Mouse (Mus musculus): ENCODE results near the gene Ggact.

Ggact gene

GRCm38 (mm10) chr14:122865462-122866129 is 48.0 kb downstream of the Ggact start:
- DNase-seq = no peak

DNA sequence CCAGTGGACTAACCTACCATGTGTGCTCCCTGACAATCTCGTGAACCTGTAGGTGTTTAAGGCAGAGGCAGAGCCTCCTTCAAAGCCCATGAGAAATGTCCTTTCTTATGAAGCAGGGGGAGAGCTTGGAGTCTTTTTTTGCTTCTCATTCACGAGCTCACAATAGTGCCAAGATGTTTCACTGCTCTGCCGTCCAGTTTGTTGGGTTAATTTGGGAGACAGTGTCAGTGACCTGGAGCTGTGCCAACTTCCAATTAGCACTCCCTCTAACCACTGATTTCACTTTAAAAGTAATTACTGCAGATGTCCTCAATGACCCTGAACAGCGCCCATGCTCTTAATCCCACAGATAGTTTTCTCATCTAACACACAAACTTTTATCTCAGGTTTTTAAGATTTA is 50.9 kb downstream of the Ggact start:
- no peak for DNase-seq

GRCm38 (mm10) chr14:122859792-122860191 is 53.8 kb downstream of the Ggact start:
- DNase-seq = no peak

DNA sequence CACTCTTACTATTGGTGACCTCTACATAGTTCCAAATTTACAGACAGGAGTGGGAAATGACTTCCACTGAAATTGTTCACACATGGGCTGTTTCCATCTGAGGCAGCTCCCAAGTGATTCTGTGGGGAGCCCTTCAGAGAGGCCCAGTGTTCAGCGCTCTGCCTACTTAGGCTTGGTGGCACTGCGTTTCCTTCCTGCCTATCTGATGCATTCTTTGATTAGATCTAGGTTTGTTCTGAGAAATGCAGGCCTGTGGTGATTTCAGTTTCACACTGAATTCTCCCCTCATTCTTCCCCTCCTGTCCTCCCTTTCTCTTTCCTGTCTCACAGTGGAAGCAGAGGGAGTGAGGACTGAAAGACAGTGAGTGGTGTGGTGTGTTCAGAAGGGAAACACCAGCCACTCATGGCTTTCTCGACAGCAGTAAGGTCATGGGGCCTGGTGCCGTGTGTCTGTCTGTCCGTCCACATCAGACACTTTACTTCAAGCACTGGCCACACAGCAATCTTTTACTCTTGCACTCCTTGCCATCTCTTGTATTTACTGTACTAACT is 61.0 kb downstream of the Ggact start:
- DNase-seq = no peak

DNA sequence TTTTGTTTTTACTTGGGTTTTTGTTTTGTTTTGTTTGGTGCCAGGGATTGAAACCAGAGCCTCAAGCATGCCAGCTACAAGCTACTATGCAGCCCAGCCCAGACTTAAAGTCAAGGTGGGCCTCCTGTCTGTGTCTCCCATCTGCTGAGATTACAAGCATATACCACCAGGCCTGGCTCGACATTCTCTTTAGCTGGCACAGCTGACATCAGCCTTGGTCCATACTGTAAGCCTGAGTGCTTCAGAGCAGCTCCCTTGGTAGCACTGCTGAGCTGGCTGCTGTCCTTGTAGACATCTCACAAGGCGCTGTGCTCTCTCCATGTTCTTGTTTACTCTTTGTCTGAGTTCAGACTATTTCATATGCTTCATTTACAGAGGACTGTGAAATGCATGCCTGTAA is 76.5 kb downstream of the Ggact start:
- DNase-seq = no peak

GRCm38 (mm10) chr14:122836221-122836620 is 77.3 kb downstream of the Ggact start:
- DNase-seq = no peak

DNA sequence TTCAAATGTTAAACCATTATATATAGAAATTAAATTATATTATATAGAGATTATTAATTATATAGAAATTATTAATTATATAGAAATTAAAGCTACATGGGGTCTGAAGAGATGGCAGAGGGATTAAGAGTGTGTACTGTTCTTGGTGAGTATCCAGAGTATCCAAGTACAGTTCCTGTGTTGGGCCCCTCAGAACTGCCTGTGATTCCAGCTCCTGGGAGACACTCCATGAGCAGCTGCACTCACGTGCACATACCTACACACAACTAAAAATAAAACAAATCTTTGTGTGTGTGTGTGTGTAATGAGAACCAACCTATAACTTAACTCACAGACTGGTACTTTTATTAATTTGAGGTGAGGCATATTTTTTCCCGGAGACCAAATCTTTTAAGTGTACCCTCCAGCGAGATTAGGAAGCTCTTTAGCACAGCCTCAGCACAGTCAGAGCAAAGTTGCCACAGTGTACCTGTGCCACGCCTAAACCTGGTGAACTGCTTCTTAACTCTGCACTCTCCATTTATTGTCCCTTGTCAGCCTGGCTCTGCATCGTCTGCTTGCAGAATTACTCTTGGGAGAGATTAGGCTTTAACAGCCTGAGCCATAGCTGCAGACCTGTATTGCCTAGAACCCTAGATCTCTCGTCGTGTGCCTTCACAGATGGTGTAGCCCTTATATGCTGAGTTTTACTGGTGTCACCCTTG is 77.9 kb downstream of the Ggact start:
- no peak for DNase-seq

DNA sequence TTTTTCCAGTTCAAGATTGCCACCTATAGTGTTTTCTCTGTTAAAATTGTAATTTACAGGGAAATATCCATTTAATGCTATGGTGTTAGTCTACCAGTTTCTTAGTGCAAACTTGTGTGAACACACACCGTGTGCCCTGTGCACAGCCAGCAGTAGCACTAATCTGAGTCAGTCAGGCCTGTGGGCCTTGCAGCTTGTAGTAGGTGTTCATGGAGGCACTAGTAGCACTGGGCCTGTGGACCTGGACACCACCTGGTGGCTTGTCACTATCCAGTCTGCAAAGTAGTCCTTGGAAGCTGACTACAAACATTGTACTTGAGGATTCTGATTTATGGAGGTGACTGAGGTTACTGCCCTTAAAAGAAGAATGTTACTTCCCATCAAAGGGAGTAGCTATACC is 78.8 kb downstream of the Ggact start:
- DNase-seq = no peak

DNA sequence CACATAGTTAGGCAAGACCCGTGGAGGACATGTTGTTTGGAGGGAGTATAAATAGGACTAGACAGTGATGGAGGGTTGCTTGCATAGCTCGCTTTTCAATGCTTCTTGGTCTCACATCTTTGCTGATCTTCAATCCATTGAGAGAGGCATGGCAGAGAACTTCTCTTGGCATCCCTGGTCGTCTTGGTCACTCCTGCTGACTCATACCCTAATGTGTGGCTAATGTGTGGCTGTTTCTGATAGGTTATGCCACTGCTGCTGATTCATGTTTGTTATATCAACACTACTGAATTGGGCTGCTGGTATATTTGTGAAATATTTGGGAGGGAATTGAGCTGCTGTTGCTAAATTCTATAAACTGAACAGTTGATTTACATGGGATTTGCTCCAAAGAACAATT is 79.9 kb downstream of the Ggact start:
- no peak for DNase-seq

- DNase-seq = no peak
Observed at GRCm38 (mm10) chr14:122830433-122830832, 83.1 kb downstream of the Ggact start.

- no peak for DNase-seq
Observed at GRCm38 (mm10) chr14:122825464-122825863, 88.1 kb downstream of the Ggact start.

DNA sequence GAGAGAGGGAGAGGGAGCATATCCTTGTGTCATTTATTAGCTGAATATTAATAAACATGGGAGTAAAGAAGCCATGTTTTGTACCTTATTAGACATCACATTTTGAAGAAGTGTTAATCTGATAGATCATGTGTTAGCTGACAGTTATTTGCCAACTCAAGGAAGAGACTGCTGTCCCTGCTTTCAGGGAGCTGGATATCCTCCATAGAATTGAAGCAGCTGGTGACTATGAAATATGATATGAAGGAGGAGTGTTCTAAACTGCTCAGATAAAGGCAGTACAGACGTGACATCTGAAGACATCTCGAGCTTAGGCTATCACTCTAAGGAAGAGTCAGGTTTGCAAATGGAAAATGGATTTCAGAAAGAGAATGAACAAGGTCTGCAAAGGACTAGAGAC is 89.8 kb downstream of the Ggact start:
- DNase-seq = no peak

GRCm38 (mm10) chr14:122821002-122821401 is 92.6 kb downstream of the Ggact start:
- no peak for DNase-seq

GRCm38 (mm10) chr14:122800296-122800695 is 113.3 kb downstream of the Ggact start:
- DNase-seq = no peak

DNA sequence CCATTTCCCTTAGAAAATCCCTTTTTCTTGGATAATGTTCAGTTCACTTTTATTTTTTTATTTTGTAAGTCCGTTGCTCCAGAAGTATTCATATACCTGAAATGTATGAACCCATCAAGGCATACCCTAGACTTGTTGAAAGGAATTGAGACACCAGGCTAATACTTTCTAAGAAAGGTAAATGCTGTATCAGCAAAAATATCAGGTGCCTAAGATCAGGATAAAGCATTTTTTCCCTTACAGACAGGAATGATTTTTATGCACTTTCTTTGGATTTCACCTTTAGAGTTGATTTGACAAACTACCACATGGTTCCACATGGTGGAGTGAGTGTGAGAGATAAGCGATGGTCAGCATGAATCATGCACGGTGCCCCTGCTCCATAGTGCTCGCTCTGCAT is 120.2 kb downstream of the Ggact start:
- no peak for DNase-seq

DNA sequence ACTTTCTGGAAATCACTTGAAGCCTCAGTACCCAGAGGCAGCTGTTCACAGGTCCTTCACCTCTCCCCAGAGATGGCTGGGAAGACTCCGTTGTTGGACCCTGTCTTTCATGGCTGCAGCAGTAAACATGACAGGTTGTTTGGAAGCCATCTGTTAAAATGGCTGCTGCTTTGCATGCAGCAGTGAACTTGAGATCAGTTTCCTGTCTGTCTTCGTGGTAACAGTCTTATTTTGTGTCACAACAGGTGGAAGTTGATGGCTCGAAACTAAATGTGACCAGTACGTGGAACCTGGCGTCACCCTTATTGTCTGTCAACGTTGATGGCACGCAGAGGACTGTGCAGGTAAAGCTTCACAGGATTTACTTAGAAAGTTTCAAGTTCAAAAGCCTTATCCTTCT is 123.4 kb downstream of the Ggact start:
- DNase-seq = no peak

GRCm38 (mm10) chr14:122788199-122788598 is 125.4 kb downstream of the Ggact start:
- no peak for DNase-seq

- no peak for DNase-seq
Observed at GRCm38 (mm10) chr14:122784701-122785100, 128.9 kb downstream of the Ggact start.

DNA sequence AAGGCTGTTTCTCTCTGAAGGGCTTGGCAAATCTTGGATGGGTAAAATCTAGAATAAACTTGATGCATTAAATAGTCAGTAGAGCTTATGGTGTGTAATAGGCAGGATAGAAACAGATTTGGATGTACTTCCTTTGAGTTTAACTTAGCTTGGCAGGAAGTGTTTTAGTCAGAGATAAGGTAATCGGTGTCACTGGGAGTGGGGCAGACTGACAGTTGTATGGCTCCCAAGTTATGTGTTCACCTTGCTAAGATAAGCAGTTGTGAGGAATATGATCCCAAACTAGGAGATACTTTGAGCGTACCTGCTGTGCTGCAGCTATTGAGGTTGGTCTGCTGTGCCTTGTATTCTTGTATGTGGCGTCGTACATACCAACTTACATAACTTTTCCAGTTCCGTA is 147.1 kb downstream of the Ggact start:
- no peak for DNase-seq

Measured in cerebellum, adult 11 months (tissue).